Mouse (Mus musculus): ENCODE results near the gene Pdcd1lg2. TPM values are rescaled to one million over a fixed set of nuclear protein-coding genes. Genes with fewer than 3 reads are reported as not detected.

Gene Pdcd1lg2
- polyA plus RNA-seq, 1 experiment = not detected

- no peaks in the 10 kb centered on the region for H3K27me3 ChIP-seq (replicated peaks)
- H3K4me1 ChIP-seq = peaks cover 27% of the 10 kb centered on the region
- no peaks in the 10 kb centered on the region for H3K36me3 ChIP-seq (replicated peaks; ENCODE audit: low read length)
- no peak overlapping the region for H3K4me3 ChIP-seq (replicated peaks)
- H3K9me3 ChIP-seq = no peaks in the 10 kb centered on the region
- TF ChIP-seq GATA1 (IDR thresholded peaks at IDR 0.05; ENCODE audit: borderline replicate concordance, low read length) (no peak), FLI1 (IDR thresholded peaks at IDR 0.05; ENCODE audit: low read length) (no peak)
Measured at GRCm38 (mm10) chr19:29457982-29458381, 47.3 kb downstream of the Pdcd1lg2 start.

GRCm38 (mm10) chr19:29462462-29462861, 51.7 kb downstream of the Pdcd1lg2 start:
- Histone ChIP-seq H3K36me3 (replicated peaks; ENCODE audit: low read length) (no peaks in the 10 kb centered on the region), H3K27me3 (replicated peaks) (no peaks in the 10 kb centered on the region), H3K4me3 (replicated peaks) (no peak overlapping the region), H3K4me1 (peaks cover 37% of the 10 kb centered on the region), H3K9me3 (no peaks in the 10 kb centered on the region)
- TF ChIP-seq GATA1 (IDR thresholded peaks at IDR 0.05; ENCODE audit: borderline replicate concordance, low read length) (no peak), FLI1 (IDR thresholded peaks at IDR 0.05; ENCODE audit: low read length) (no peak)

- H3K4me3 ChIP-seq (replicated peaks) = no peak overlapping the region
- no peaks in the 10 kb centered on the region for H3K36me3 ChIP-seq (replicated peaks; ENCODE audit: low read length)
- peaks cover 44% of the 10 kb centered on the region for H3K4me1 ChIP-seq
- H3K9me3 ChIP-seq = no peaks in the 10 kb centered on the region
- H3K27me3 ChIP-seq (replicated peaks) = no peaks in the 10 kb centered on the region
- no peak for TF ChIP-seq GATA1 (IDR thresholded peaks at IDR 0.05; ENCODE audit: borderline replicate concordance, low read length)
- TF ChIP-seq FLI1 (IDR thresholded peaks at IDR 0.05; ENCODE audit: low read length) = no peak
Measured at GRCm38 (mm10) chr19:29463645-29464395, 53.1 kb downstream of the Pdcd1lg2 start.

- Histone ChIP-seq H3K36me3 (replicated peaks; ENCODE audit: low read length) (no peaks in the 10 kb centered on the region), H3K4me1 (peaks cover 68% of the 10 kb centered on the region), H3K9me3 (no peaks in the 10 kb centered on the region), H3K4me3 (replicated peaks) (no peak overlapping the region), H3K27me3 (replicated peaks) (no peaks in the 10 kb centered on the region)
- TF ChIP-seq GATA1 (IDR thresholded peaks at IDR 0.05; ENCODE audit: borderline replicate concordance, low read length) (no peak), FLI1 (IDR thresholded peaks at IDR 0.05; ENCODE audit: low read length) (no peak)
Measured at GRCm38 (mm10) chr19:29466819-29467218, 56.1 kb downstream of the Pdcd1lg2 start.

GRCm38 (mm10) chr19:29468941-29469685, 58.4 kb downstream of the Pdcd1lg2 start:
- Histone ChIP-seq H3K9me3 (no peaks in the 10 kb centered on the region), H3K36me3 (replicated peaks; ENCODE audit: low read length) (no peaks in the 10 kb centered on the region), H3K4me1 (peaks cover 62% of the 10 kb centered on the region), H3K4me3 (replicated peaks) (no peak overlapping the region), H3K27me3 (replicated peaks) (no peaks in the 10 kb centered on the region)
- TF ChIP-seq GATA1 (IDR thresholded peaks at IDR 0.05; ENCODE audit: borderline replicate concordance, low read length) (no peak), FLI1 (IDR thresholded peaks at IDR 0.05; ENCODE audit: low read length) (no peak)

- Histone ChIP-seq H3K27me3 (replicated peaks) (no peaks in the 10 kb centered on the region), H3K4me1 (peaks cover 61% of the 10 kb centered on the region), H3K9me3 (no peaks in the 10 kb centered on the region), H3K36me3 (replicated peaks; ENCODE audit: low read length) (no peaks in the 10 kb centered on the region), H3K4me3 (replicated peaks) (no peak overlapping the region)
- TF ChIP-seq FLI1 (IDR thresholded peaks at IDR 0.05; ENCODE audit: low read length) (no peak), GATA1 (IDR thresholded peaks at IDR 0.05; ENCODE audit: borderline replicate concordance, low read length) (no peak)
Measured at GRCm38 (mm10) chr19:29469686-29470254, 59.1 kb downstream of the Pdcd1lg2 start.

GRCm38 (mm10) chr19:29470652-29471051, 59.9 kb downstream of the Pdcd1lg2 start:
- Histone ChIP-seq H3K4me1 (peaks cover 59% of the 10 kb centered on the region), H3K27me3 (replicated peaks) (no peaks in the 10 kb centered on the region), H3K9me3 (no peaks in the 10 kb centered on the region), H3K36me3 (replicated peaks; ENCODE audit: low read length) (no peaks in the 10 kb centered on the region), H3K4me3 (replicated peaks) (no peak overlapping the region)
- TF ChIP-seq GATA1 (IDR thresholded peaks at IDR 0.05; ENCODE audit: borderline replicate concordance, low read length) (no peak), FLI1 (IDR thresholded peaks at IDR 0.05; ENCODE audit: low read length) (no peak)

- TF ChIP-seq GATA1 (IDR thresholded peaks at IDR 0.05; ENCODE audit: borderline replicate concordance, low read length) = no peak
- no peak for TF ChIP-seq FLI1 (IDR thresholded peaks at IDR 0.05; ENCODE audit: low read length)
- Histone ChIP-seq H3K4me3 (replicated peaks) (no peak overlapping the region), H3K36me3 (replicated peaks; ENCODE audit: low read length) (no peaks in the 10 kb centered on the region), H3K27me3 (replicated peaks) (no peaks in the 10 kb centered on the region), H3K9me3 (no peaks in the 10 kb centered on the region), H3K4me1 (peaks cover 46% of the 10 kb centered on the region)
Measured at GRCm38 (mm10) chr19:29472424-29472823, 61.7 kb downstream of the Pdcd1lg2 start.

GRCm38 (mm10) chr19:29472946-29473345, 62.2 kb downstream of the Pdcd1lg2 start:
- TF ChIP-seq FLI1 (IDR thresholded peaks at IDR 0.05; ENCODE audit: low read length) (no peak), GATA1 (IDR thresholded peaks at IDR 0.05; ENCODE audit: borderline replicate concordance, low read length) (no peak)
- no peaks in the 10 kb centered on the region for H3K27me3 ChIP-seq (replicated peaks)
- H3K36me3 ChIP-seq (replicated peaks; ENCODE audit: low read length) = no peaks in the 10 kb centered on the region
- H3K4me3 ChIP-seq (replicated peaks) = no peak overlapping the region
- H3K4me1 ChIP-seq = peaks cover 45% of the 10 kb centered on the region
- H3K9me3 ChIP-seq = no peaks in the 10 kb centered on the region

GRCm38 (mm10) chr19:29474803-29475202, 64.1 kb downstream of the Pdcd1lg2 start:
- Histone ChIP-seq H3K9me3 (no peaks in the 10 kb centered on the region), H3K4me1 (peaks cover 52% of the 10 kb centered on the region), H3K4me3 (replicated peaks) (no peak overlapping the region), H3K27me3 (replicated peaks) (no peaks in the 10 kb centered on the region), H3K36me3 (replicated peaks; ENCODE audit: low read length) (no peaks in the 10 kb centered on the region)
- TF ChIP-seq FLI1 (IDR thresholded peaks at IDR 0.05; ENCODE audit: low read length) (no peak), GATA1 (IDR thresholded peaks at IDR 0.05; ENCODE audit: borderline replicate concordance, low read length) (no peak)

Data from megakaryocyte, embryonic 14.5 days (primary cell).